Mouse (Mus musculus): ENCODE measurements at regions not wholly inside any gene's neighbourhood (a gene's known extent, or its start where the extent isn't known, plus 50 kb on each side); places are given as distances from the start of the nearest gene placed in this dataset.
A peak's percentile ranks its signal among the peaks of the same experiment; 100 is the strongest.

DNA sequence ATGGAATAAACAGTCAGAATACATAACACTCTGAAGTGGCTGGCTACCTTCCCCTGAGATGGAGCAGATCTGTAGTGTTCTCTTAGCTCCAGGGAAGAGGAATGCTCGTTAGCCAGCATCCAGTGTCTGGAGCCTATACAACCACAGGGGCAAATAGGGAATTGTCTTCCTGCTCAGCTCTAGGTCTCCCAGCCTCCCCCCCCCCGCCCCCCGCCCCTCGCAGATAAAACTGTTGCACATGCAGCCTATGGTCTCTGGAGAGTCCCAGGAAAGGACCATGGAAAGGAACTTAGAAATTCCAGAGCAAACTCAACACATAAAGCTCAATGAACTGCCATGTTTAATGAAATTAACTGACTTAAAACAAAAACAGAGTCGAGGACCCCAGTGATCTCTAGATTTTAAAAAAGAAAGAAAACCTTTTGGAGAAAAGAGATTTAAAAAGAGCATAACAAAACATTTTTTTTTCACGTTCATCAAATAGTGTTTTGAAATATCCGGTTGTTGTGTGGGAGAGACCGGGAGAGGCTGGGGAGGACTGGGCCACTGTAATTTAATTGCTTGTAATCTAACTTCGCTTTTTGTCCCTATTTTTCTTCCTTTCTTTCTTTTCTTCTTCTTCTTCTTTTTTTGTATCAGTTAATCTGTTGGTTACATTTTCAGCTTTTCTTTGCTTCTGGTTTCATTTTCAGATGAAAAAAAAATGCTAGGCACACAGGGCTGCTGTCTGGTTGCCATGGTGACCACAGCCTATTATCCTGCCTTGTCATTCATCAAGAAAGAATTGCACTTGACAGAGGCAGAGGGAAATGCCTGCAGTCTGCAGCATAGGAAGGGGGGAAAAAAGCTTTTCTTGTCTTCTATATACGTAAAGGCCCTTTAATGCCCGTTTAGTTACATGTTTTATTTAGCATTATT is 450.3 kb upstream of the Ubash3b start:
- peak overlapping the region; percentile 5; the same call in 1 of the 2 replicates for H3K4me3 ChIP-seq (ENCODE audit: low read depth, low read length)
- H3K9me3 ChIP-seq (ENCODE audit: control insufficient read depth, low read depth, low read length), result no peaks in the 10 kb centered on the region
- WGBS, result 7% methylated on average over 11 of the region's 11 CpGs
- H3K27me3 ChIP-seq (ENCODE audit: control insufficient read depth, insufficient read depth, low read length), result no peaks in the 10 kb centered on the region
- H3K9ac ChIP-seq (replicated peaks; ENCODE audit: low read depth, low read length), result no peak overlapping the region
- H3K4me1 ChIP-seq (ENCODE audit: control insufficient read depth, insufficient read depth, low read length), result peaks cover 28% of the 10 kb centered on the region
- H3K4me2 ChIP-seq (replicated peaks; ENCODE audit: low read depth, low read length), result peak overlapping the region; percentile 42
- H3K36me3 ChIP-seq (ENCODE audit: control insufficient read depth, insufficient read depth, low read length), result no peaks in the 10 kb centered on the region
- H3K27ac ChIP-seq (ENCODE audit: low read length), result peak overlapping the region; percentile 64
- peak; percentile 69; the same call in 1 of the 2 replicates for ATAC-seq (ENCODE audit: insufficient number of reproducible peaks, insufficient read depth, low FRiP score, low read depth)

DNA sequence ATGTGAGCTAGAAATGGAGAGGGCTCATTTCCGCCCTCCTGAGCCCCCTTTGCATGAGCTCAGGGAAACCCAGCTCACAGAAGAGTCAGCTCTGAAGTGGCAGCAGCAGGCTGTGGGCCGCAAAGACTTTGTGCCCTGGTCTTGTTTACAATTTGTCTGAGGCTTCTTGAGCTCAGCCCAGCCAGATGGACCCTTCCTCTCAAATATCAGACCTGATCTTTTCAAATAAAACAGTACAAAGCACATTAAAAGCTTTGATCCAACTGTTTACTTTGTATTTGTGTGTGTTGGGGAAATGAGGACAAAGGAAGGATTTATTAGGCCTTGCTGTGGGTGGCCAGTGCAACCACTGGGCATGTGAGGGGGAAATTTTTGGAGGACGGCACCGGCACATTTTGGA is 448.9 kb upstream of the Ubash3b start:
- H3K9ac ChIP-seq (replicated peaks; ENCODE audit: low read depth, low read length), result no peak overlapping the region
- H3K4me2 ChIP-seq (replicated peaks; ENCODE audit: low read depth, low read length), result no peak overlapping the region
- 22% methylated on average over 4 of the region's 4 CpGs for WGBS
- no peaks in the 10 kb centered on the region for H3K36me3 ChIP-seq (ENCODE audit: control insufficient read depth, insufficient read depth, low read length)
- no peak overlapping the region for H3K4me3 ChIP-seq (ENCODE audit: low read depth, low read length)
- H3K27ac ChIP-seq (ENCODE audit: low read length), result peak overlapping the region; percentile 34; the same call in 1 of the 2 replicates
- H3K4me1 ChIP-seq (ENCODE audit: control insufficient read depth, insufficient read depth, low read length), result peaks cover 28% of the 10 kb centered on the region
- no peak; the same call in 1 of the 2 replicates for ATAC-seq (ENCODE audit: insufficient number of reproducible peaks, insufficient read depth, low FRiP score, low read depth)
- no peaks in the 10 kb centered on the region for H3K27me3 ChIP-seq (ENCODE audit: control insufficient read depth, insufficient read depth, low read length)
- no peaks in the 10 kb centered on the region for H3K9me3 ChIP-seq (ENCODE audit: control insufficient read depth, low read depth, low read length)

DNA sequence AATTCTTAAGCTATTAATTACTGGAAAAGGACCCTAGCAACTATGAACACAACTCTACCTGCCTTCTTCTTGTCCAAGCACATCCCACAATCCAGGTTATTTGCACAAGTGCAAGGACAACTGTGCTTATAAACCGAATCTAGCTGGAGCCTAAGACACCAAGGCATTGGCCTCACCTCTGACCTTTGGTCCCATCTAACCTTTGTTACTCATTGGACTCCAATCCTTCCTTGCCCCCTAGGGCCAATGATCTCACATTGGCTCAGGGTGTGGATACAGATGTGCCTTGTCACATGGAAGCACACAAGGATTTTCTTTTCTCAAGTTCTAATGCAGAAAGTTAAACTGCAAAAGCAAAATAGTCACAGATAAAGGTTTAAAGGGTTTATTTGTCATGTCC is 444.6 kb upstream of the Ubash3b start:
- ATAC-seq (ENCODE audit: insufficient number of reproducible peaks, insufficient read depth, low FRiP score, low read depth), result no peak

DNA sequence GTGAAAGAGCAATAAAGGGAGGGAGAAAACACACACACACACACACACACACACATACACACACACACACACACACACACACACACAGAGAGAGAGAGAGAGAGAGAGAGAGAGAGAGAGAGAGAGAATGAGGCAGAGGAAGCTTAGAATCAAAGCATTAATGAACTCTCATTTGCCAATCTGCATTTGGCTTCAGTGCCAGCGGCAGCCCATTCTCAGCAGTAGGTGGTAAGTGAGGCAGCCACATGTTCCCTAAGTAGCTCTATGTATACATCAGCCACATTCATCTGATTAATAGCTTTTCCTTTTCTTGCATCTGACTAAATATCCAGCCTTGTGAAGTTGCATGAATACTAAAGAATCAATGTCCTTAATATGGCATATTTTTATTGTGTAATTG is 443.4 kb upstream of the Ubash3b start:
- Histone ChIP-seq H3K9me3 (ENCODE audit: control insufficient read depth, low read depth, low read length) (no peaks in the 10 kb centered on the region), H3K27me3 (ENCODE audit: control insufficient read depth, insufficient read depth, low read length) (no peaks in the 10 kb centered on the region), H3K9ac (replicated peaks; ENCODE audit: low read depth, low read length) (no peak overlapping the region), H3K4me1 (ENCODE audit: control insufficient read depth, insufficient read depth, low read length) (peaks cover 13% of the 10 kb centered on the region), H3K4me3 (ENCODE audit: low read depth, low read length) (no peak overlapping the region), H3K36me3 (ENCODE audit: control insufficient read depth, insufficient read depth, low read length) (no peaks in the 10 kb centered on the region), H3K27ac (ENCODE audit: low read length) (no peak overlapping the region), H3K4me2 (replicated peaks; ENCODE audit: low read depth, low read length) (no peak overlapping the region)
- ATAC-seq (ENCODE audit: insufficient number of reproducible peaks, insufficient read depth, low FRiP score, low read depth), result no peak
- 48% methylated on average over 1 of the region's 1 CpGs for WGBS

More for the DNA sequence above, 444.6 kb upstream of the Ubash3b start:
- Histone ChIP-seq H3K4me3 (ENCODE audit: low read depth, low read length) (no peak overlapping the region), H3K36me3 (ENCODE audit: control insufficient read depth, insufficient read depth, low read length) (no peaks in the 10 kb centered on the region), H3K27ac (ENCODE audit: low read length) (no peak overlapping the region), H3K27me3 (ENCODE audit: control insufficient read depth, insufficient read depth, low read length) (no peaks in the 10 kb centered on the region), H3K9me3 (ENCODE audit: control insufficient read depth, low read depth, low read length) (no peaks in the 10 kb centered on the region), H3K9ac (replicated peaks; ENCODE audit: low read depth, low read length) (no peak overlapping the region), H3K4me1 (ENCODE audit: control insufficient read depth, insufficient read depth, low read length) (peaks cover 15% of the 10 kb centered on the region), H3K4me2 (replicated peaks; ENCODE audit: low read depth, low read length) (no peak overlapping the region)
- 74% methylated on average over 1 of the region's 1 CpGs for WGBS

DNA sequence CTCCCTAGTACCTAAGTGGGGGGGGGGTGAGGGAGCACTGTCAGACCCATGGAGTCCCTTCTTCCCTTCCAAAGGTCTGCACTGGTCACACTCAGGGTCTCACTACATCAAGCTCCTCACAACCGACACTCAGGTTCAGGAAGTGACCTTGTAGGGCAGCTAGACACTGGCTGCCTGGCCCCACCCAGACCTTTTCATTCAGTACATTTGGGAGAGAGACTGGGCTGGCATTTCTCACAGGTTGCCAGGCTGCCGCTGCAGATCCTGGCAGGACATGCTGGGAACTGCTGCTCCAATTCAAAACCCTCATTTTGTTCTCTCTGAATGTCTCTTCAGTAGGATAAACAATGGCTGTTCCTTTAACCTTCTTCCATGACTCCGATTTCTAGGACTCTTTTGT is 439.3 kb upstream of the Ubash3b start:
- Histone ChIP-seq H3K4me2 (replicated peaks; ENCODE audit: low read depth, low read length) (no peak overlapping the region), H3K9me3 (ENCODE audit: control insufficient read depth, low read depth, low read length) (no peaks in the 10 kb centered on the region), H3K4me1 (ENCODE audit: control insufficient read depth, insufficient read depth, low read length) (peaks cover 13% of the 10 kb centered on the region; the same call in 1 of the 2 replicates), H3K9ac (replicated peaks; ENCODE audit: low read depth, low read length) (no peak overlapping the region), H3K4me3 (ENCODE audit: low read depth, low read length) (no peak overlapping the region), H3K36me3 (ENCODE audit: control insufficient read depth, insufficient read depth, low read length) (no peaks in the 10 kb centered on the region), H3K27ac (ENCODE audit: low read length) (no peak overlapping the region), H3K27me3 (ENCODE audit: control insufficient read depth, insufficient read depth, low read length) (no peaks in the 10 kb centered on the region)
- WGBS, result 21% methylated on average over 3 of the region's 3 CpGs
- no peak for ATAC-seq (ENCODE audit: insufficient number of reproducible peaks, insufficient read depth, low FRiP score, low read depth)

DNA sequence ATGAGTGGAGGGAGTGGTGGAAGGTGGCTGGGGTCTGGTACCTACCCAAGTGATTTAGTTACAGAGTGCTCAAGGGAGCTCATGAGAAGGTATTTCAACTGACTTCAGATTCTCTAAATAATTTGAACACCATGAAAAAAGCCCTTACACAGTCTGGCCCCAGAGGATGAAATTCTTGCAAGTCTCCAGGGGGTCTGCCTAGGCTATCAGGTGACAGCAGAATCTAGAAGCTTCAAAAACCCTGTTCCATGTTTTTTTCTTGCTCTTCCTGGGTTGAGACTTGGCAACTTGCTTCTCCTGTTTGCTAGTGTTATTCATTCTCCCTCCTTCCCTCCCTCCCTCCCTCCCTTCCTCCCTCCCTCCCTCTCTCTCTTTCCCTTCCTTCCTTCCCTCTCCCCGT is 438.4 kb upstream of the Ubash3b start:
- no peaks in the 10 kb centered on the region for H3K36me3 ChIP-seq (ENCODE audit: control insufficient read depth, insufficient read depth, low read length)
- no peak overlapping the region for H3K4me2 ChIP-seq (replicated peaks; ENCODE audit: low read depth, low read length)
- H3K9ac ChIP-seq (replicated peaks; ENCODE audit: low read depth, low read length), result no peak overlapping the region
- no peak overlapping the region for H3K4me3 ChIP-seq (ENCODE audit: low read depth, low read length)
- WGBS, result 40% methylated on average over 1 of the region's 1 CpGs
- H3K9me3 ChIP-seq (ENCODE audit: control insufficient read depth, low read depth, low read length), result no peaks in the 10 kb centered on the region
- peaks cover 13% of the 10 kb centered on the region; the same call in 1 of the 2 replicates for H3K4me1 ChIP-seq (ENCODE audit: control insufficient read depth, insufficient read depth, low read length)
- no peak overlapping the region for H3K27ac ChIP-seq (ENCODE audit: low read length)
- H3K27me3 ChIP-seq (ENCODE audit: control insufficient read depth, insufficient read depth, low read length), result no peaks in the 10 kb centered on the region
- no peak for ATAC-seq (ENCODE audit: insufficient number of reproducible peaks, insufficient read depth, low FRiP score, low read depth)

DNA sequence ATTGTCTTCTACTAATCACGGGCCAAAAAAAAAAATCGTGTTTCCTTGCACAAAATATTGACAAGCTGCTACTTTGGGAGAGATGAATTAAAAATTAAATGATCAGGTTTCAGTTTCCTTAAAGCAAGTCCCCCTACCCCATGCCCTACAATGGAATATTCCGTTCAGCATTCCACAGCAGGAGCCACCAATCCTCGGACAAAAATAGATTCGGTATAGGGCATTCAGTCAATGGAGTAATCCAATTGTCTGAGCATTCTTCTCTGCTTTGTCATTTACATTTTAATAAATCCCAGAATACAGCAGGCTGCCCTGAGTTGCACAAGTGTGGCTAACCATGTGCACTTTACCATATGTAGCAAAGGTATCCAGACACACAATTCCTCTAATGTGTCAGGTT is 434.3 kb upstream of the Ubash3b start:
- Histone ChIP-seq H3K4me1 (ENCODE audit: control insufficient read depth, insufficient read depth, low read length) (peaks cover 8% of the 10 kb centered on the region; the same call in 1 of the 2 replicates), H3K9ac (replicated peaks; ENCODE audit: low read depth, low read length) (no peak overlapping the region), H3K27me3 (ENCODE audit: control insufficient read depth, insufficient read depth, low read length) (no peaks in the 10 kb centered on the region), H3K36me3 (ENCODE audit: control insufficient read depth, insufficient read depth, low read length) (peaks cover 16% of the 10 kb centered on the region; the same call in 1 of the 2 replicates), H3K27ac (ENCODE audit: low read length) (no peak overlapping the region), H3K4me3 (ENCODE audit: low read depth, low read length) (no peak overlapping the region), H3K9me3 (ENCODE audit: control insufficient read depth, low read depth, low read length) (no peaks in the 10 kb centered on the region), H3K4me2 (replicated peaks; ENCODE audit: low read depth, low read length) (no peak overlapping the region)
- 55% methylated on average over 5 of the region's 5 CpGs for WGBS
- no peak for ATAC-seq (ENCODE audit: insufficient number of reproducible peaks, insufficient read depth, low FRiP score, low read depth)

DNA sequence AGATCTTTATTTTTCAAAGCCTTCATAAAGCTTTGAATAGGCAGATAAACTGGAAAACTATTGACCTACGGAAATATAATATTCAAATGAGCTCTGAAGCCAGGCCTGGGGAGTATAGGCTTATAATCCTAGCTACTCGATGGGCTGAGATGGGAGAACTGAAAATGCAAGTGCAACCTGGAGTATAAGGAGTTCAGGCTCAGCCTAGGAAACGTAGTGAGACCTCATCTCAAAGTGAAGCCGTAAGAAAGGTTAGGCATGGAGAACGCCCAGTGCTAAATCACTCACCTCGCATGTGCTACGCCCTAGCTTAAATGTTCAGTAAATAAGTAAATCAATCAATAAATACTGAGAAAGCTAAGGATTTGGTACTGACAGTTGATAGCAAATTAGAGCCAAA is 432.5 kb upstream of the Ubash3b start:
- ATAC-seq (ENCODE audit: insufficient number of reproducible peaks, insufficient read depth, low FRiP score, low read depth), result no peak
- WGBS, result 76% methylated on average over 7 of the region's 7 CpGs
- peaks cover 10% of the 10 kb centered on the region; the same call in 1 of the 2 replicates for H3K4me1 ChIP-seq (ENCODE audit: control insufficient read depth, insufficient read depth, low read length)

More for the DNA sequence above, 432.5 kb upstream of the Ubash3b start:
- Histone ChIP-seq H3K9ac (replicated peaks; ENCODE audit: low read depth, low read length) (no peak overlapping the region), H3K36me3 (ENCODE audit: control insufficient read depth, insufficient read depth, low read length) (peaks cover 32% of the 10 kb centered on the region), H3K4me2 (replicated peaks; ENCODE audit: low read depth, low read length) (no peak overlapping the region), H3K9me3 (ENCODE audit: control insufficient read depth, low read depth, low read length) (no peaks in the 10 kb centered on the region), H3K4me3 (ENCODE audit: low read depth, low read length) (no peak overlapping the region), H3K27ac (ENCODE audit: low read length) (no peak overlapping the region), H3K27me3 (ENCODE audit: control insufficient read depth, insufficient read depth, low read length) (no peaks in the 10 kb centered on the region)
